Mouse (Mus musculus) limb, embryonic 11.5 days (tissue): ENCODE data around the gene Macc1. TPM values are rescaled to one million over a fixed set of nuclear protein-coding genes. Genes with fewer than 3 reads are reported as not detected.

Experiments used
- ATAC-seq: fragments of 200-750 bp; cut with Nextera tagmentation; 2 replicates; pipeline ENCODE4 v1.8.0; 2017; ENCODE audit warnings: low read depth; ENCODE audit not compliant: insufficient number of reproducible peaks, low FRiP score, low TSS enrichment
- DNase-seq: peaks from one replicate; pipeline ENCODE4 v3.0.0-alpha.2; 2015; ENCODE audit warnings: low spot score
- H3K27ac ChIP-seq: fragments of 300-500 bp; sonication (generic); replicated peaks from 2 replicates; pipeline ENCODE4 v1.5.1; 2014; ENCODE audit warnings: low read depth, mild to moderate bottlenecking, low read length
- H3K27me3 ChIP-seq: fragments of 300-500 bp; sonication (generic); 2 replicates; pipeline ENCODE4 v1.6.1; 2014; ENCODE audit warnings: mild to moderate bottlenecking, low read length, mixed read lengths; ENCODE audit not compliant: control insufficient read depth, insufficient read depth
- H3K36me3 ChIP-seq: fragments of 300-500 bp; sonication (generic); 2 replicates; pipeline ENCODE4 v1.6.1; 2014; ENCODE audit warnings: mild to moderate bottlenecking, low read length, moderate library complexity, mixed read lengths; ENCODE audit not compliant: control insufficient read depth, insufficient read depth
- H3K4me1 ChIP-seq: fragments of 300-500 bp; sonication (generic); 2 replicates; pipeline ENCODE4 v1.6.1; 2014; ENCODE audit warnings: low read length, mixed read lengths; ENCODE audit not compliant: control insufficient read depth, insufficient read depth
- H3K4me2 ChIP-seq: fragments of 300-500 bp; sonication (generic); 2 replicates; pipeline ENCODE4 v1.6.1; 2014; ENCODE audit warnings: low read depth, mild to moderate bottlenecking, moderate library complexity; ENCODE audit not compliant: severe bottlenecking
- H3K4me3 ChIP-seq: fragments of 300-500 bp; sonication (generic); 2 replicates; pipeline ENCODE4 v1.5.1; 2014; ENCODE audit warnings: low read depth, low read length
- H3K9ac ChIP-seq: fragments of 300-500 bp; sonication (generic); 2 replicates; pipeline ENCODE4 v1.6.1; 2014; ENCODE audit warnings: mild to moderate bottlenecking, low read length
- H3K9me3 ChIP-seq: fragments of 300-500 bp; sonication (generic); 2 replicates; pipeline ENCODE4 v1.6.1; 2016; ENCODE audit warnings: low read length; ENCODE audit not compliant: control insufficient read depth
- WGBS: fragments of 180-500 bp; shearing (Covaris S2); extraction: QIAGEN DNeasy Blood & Tissue Kit; methylation state at CpG from one replicate; pipeline ENCODE4 v1.1.7; 2014; 5-methylcytosine and 5-hydroxymethylcytosine counted together
- polyA plus RNA-seq: library from polyadenylated mRNA; unstranded; fragments of >200 nt; fragmentation: Nextera tagmentation; extraction: Ambion mirVana; gene quantifications from 2 replicates; pipeline ENCODE4 v1.2.1, GENCODE M21; 2014

Macc1 gene
- polyA plus RNA-seq, 1 experiment from 2014 or later, result 0.61 TPM

- ATAC-seq (no peak), DNase-seq (no peak)
- Histone ChIP-seq H3K9me3 (no peaks in the 10 kb centered on the region), H3K4me1 (no peaks in the 10 kb centered on the region), H3K4me3 (no peak overlapping the region), H3K27me3 (no peaks in the 10 kb centered on the region), H3K4me2 (no peak overlapping the region), H3K9ac (no peak overlapping the region), H3K36me3 (no peaks in the 10 kb centered on the region), H3K27ac (no peak overlapping the region)
- WGBS, result 87% methylated on average over 1 of the region's 1 CpGs
Observed at GRCm38 (mm10) chr12:119365041-119365440, 51.0 kb downstream of the Macc1 start.

- no peaks in the 10 kb centered on the region for H3K27me3 ChIP-seq
- H3K9me3 ChIP-seq, result no peaks in the 10 kb centered on the region
- H3K36me3 ChIP-seq, result no peaks in the 10 kb centered on the region
- no peak for ATAC-seq
- H3K27ac ChIP-seq, result no peak overlapping the region
- 76% methylated on average over 4 of the region's 4 CpGs for WGBS
- DNase-seq, result no peak
- no peak overlapping the region for H3K4me2 ChIP-seq
- H3K4me3 ChIP-seq, result no peak overlapping the region
- H3K4me1 ChIP-seq, result no peaks in the 10 kb centered on the region
- H3K9ac ChIP-seq, result no peak overlapping the region
Observed at GRCm38 (mm10) chr12:119369832-119370231, 55.8 kb downstream of the Macc1 start.

- no peak for ATAC-seq
- Histone ChIP-seq H3K36me3 (no peaks in the 10 kb centered on the region), H3K4me3 (no peak overlapping the region), H3K4me1 (no peaks in the 10 kb centered on the region), H3K9ac (no peak overlapping the region), H3K4me2 (no peak overlapping the region), H3K27ac (no peak overlapping the region), H3K9me3 (no peaks in the 10 kb centered on the region), H3K27me3 (no peaks in the 10 kb centered on the region)
- DNase-seq, result no peak
- WGBS, result 54% methylated on average over 4 of the region's 4 CpGs
Observed at GRCm38 (mm10) chr12:119372359-119372758, 58.3 kb downstream of the Macc1 start.

- no peaks in the 10 kb centered on the region for H3K36me3 ChIP-seq
- H3K27ac ChIP-seq, result no peak overlapping the region
- no peaks in the 10 kb centered on the region for H3K9me3 ChIP-seq
- no peak overlapping the region for H3K4me3 ChIP-seq
- ATAC-seq (0 out of 2 replicates have a peak, but pooled peaks have one; percentile 17), DNase-seq (no peak)
- no peaks in the 10 kb centered on the region for H3K27me3 ChIP-seq
- H3K4me2 ChIP-seq, result no peak overlapping the region
- H3K9ac ChIP-seq, result no peak overlapping the region
- no peaks in the 10 kb centered on the region for H3K4me1 ChIP-seq
Observed at GRCm38 (mm10) chr12:119376879-119377278, 62.8 kb downstream of the Macc1 start.

- Histone ChIP-seq H3K36me3 (no peaks in the 10 kb centered on the region), H3K4me2 (no peak overlapping the region), H3K4me1 (no peaks in the 10 kb centered on the region), H3K27ac (no peak overlapping the region), H3K9me3 (no peaks in the 10 kb centered on the region), H3K27me3 (no peaks in the 10 kb centered on the region), H3K4me3 (no peak overlapping the region), H3K9ac (no peak overlapping the region)
- no peak for ATAC-seq
- WGBS, result 82% methylated on average over 1 of the region's 1 CpGs
- no peak for DNase-seq
Observed at GRCm38 (mm10) chr12:119381839-119382238, 67.8 kb downstream of the Macc1 start.

- H3K9ac ChIP-seq, result no peak overlapping the region
- no peak overlapping the region for H3K4me3 ChIP-seq
- no peak for ATAC-seq
Observed at GRCm38 (mm10) chr12:119386243-119386642, 72.2 kb downstream of the Macc1 start.

GRCm38 (mm10) chr12:119386650-119387049 lies 72.6 kb downstream of the Macc1 start:
- Histone ChIP-seq H3K4me1 (no peaks in the 10 kb centered on the region), H3K27me3 (no peaks in the 10 kb centered on the region), H3K9me3 (no peaks in the 10 kb centered on the region), H3K9ac (no peak overlapping the region), H3K36me3 (no peaks in the 10 kb centered on the region), H3K4me3 (no peak overlapping the region), H3K4me2 (no peak overlapping the region), H3K27ac (no peak overlapping the region)
- no peak for ATAC-seq
- WGBS, result 71% methylated on average over 2 of the region's 2 CpGs
- no peak for DNase-seq

More at GRCm38 (mm10) chr12:119386243-119386642, 72.2 kb downstream of the Macc1 start:
- Histone ChIP-seq H3K27me3 (no peaks in the 10 kb centered on the region), H3K36me3 (no peaks in the 10 kb centered on the region), H3K4me1 (no peaks in the 10 kb centered on the region), H3K9me3 (no peaks in the 10 kb centered on the region), H3K4me2 (no peak overlapping the region), H3K27ac (no peak overlapping the region)
- DNase-seq, result no peak

- Histone ChIP-seq H3K4me1 (no peaks in the 10 kb centered on the region), H3K9me3 (no peaks in the 10 kb centered on the region), H3K9ac (no peak overlapping the region), H3K36me3 (no peaks in the 10 kb centered on the region), H3K4me3 (no peak overlapping the region), H3K4me2 (no peak overlapping the region), H3K27ac (no peak overlapping the region), H3K27me3 (no peaks in the 10 kb centered on the region)
- WGBS, result 80% methylated on average over 2 of the region's 2 CpGs
- DNase-seq, result no peak
- no peak for ATAC-seq
Observed at GRCm38 (mm10) chr12:119387925-119388324, 73.9 kb downstream of the Macc1 start.

GRCm38 (mm10) chr12:119390192-119390684 lies 76.2 kb downstream of the Macc1 start:
- WGBS, result 51% methylated on average over 3 of the region's 3 CpGs
- Histone ChIP-seq H3K36me3 (no peaks in the 10 kb centered on the region), H3K9me3 (no peaks in the 10 kb centered on the region), H3K4me3 (no peak overlapping the region), H3K4me2 (no peak overlapping the region), H3K4me1 (no peaks in the 10 kb centered on the region), H3K27me3 (no peaks in the 10 kb centered on the region), H3K9ac (no peak overlapping the region), H3K27ac (no peak overlapping the region)
- ATAC-seq (peak; percentile 51; the same call in 1 of the 2 replicates), DNase-seq (no peak)
